Mouse (Mus musculus) kidney, embryonic 16.5 days (tissue): ENCODE measurements around the gene Cryge. TPM values are rescaled to one million over a fixed set of nuclear protein-coding genes. Genes with fewer than 3 reads are reported as not detected.
"Not testable (repeated sequence)": the region's sequence is repeated elsewhere in the genome, so short reads cannot be mapped to it uniquely, and the experiment has no call there.

Experiments
- ATAC-seq: fragments of 200-750 bp; cut with Nextera tagmentation; 2 replicates; pipeline ENCODE4 v1.8.0; 2017; ENCODE audit warnings: moderate TSS enrichment; ENCODE audit not compliant: low FRiP score, low TSS enrichment
- H3K27ac ChIP-seq: fragments of 300-500 bp; sonication (generic); 2 replicates; pipeline ENCODE4 v1.5.1; 2014; ENCODE audit warnings: low read length
- H3K27me3 ChIP-seq: fragments of 300-500 bp; sonication (generic); 2 replicates; pipeline ENCODE4 v1.6.1; 2014; ENCODE audit warnings: low read length, control low read depth, mixed read lengths; ENCODE audit not compliant: insufficient read depth
- H3K36me3 ChIP-seq: fragments of 300-500 bp; sonication (generic); 2 replicates; pipeline ENCODE4 v1.6.1; 2014; ENCODE audit warnings: low read length, control low read depth, mixed read lengths; ENCODE audit not compliant: insufficient read depth
- H3K4me1 ChIP-seq: fragments of 300-500 bp; sonication (generic); 2 replicates; pipeline ENCODE4 v1.6.1; 2014; ENCODE audit warnings: low read length, control low read depth, mixed read lengths; ENCODE audit not compliant: insufficient read depth
- H3K4me2 ChIP-seq: fragments of 300-500 bp; sonication (generic); replicated peaks from 2 replicates; pipeline ENCODE4 v1.6.1; 2014; ENCODE audit warnings: low read depth, low read length
- H3K4me3 ChIP-seq: fragments of 300-500 bp; sonication (generic); 2 replicates; pipeline ENCODE4 v1.5.1; 2014; ENCODE audit warnings: mild to moderate bottlenecking, low read length
- H3K9ac ChIP-seq: fragments of 300-500 bp; sonication (generic); replicated peaks from 2 replicates; pipeline ENCODE4 v1.6.1; 2014; ENCODE audit warnings: low read length
- H3K9me3 ChIP-seq: fragments of 300-500 bp; sonication (generic); 2 replicates; pipeline ENCODE4 v1.6.1; 2016; ENCODE audit warnings: low read length, control low read depth
- WGBS: fragments of 180-500 bp; shearing (Covaris S2); extraction: QIAGEN DNeasy Blood & Tissue Kit; methylation state at CpG from one replicate; pipeline ENCODE4 v1.1.7; 2014; 5-methylcytosine and 5-hydroxymethylcytosine counted together
- polyA plus RNA-seq: library from polyadenylated mRNA; unstranded; fragments of >200 nt; fragmentation: Nextera tagmentation; extraction: Ambion mirVana; gene quantifications from 2 replicates; pipeline ENCODE4 v1.2.1, GENCODE M21; 2015

Cryge gene
- not detected in 2 replicates for polyA plus RNA-seq

DNA sequence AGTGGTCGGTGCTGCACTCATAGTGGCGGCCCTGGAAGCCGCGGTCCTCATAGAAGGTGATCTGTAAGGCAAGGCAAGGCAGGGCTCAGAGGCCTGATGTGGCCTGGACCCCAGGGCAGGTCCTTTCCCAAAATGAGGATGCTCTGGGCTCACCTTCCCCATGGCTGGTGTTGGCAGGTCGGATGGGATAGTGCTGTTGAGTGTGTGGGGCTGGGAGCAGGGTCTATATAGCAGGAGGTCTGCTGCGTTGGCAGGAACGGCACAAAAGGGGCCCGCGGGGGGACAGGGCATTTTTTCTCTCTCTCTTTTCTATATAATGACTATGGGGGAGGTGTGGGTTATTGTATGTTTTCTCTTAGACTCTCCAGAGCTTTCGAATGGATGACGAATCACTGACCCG, at the start of gene Cryge:
Gene Cryge (minus strand): TSS at position 198 of the 400 bp plus-strand sequence.
- not testable (repeated sequence) for H3K9ac ChIP-seq, H3K9me3 ChIP-seq, H3K4me3 ChIP-seq, H3K4me1 ChIP-seq, H3K4me2 ChIP-seq, H3K27me3 ChIP-seq, H3K27ac ChIP-seq, H3K36me3 ChIP-seq
- 40% methylated on average over 8 of the region's 12 CpGs for WGBS
- peak; percentile 27; the same call in 1 of the 2 replicates for ATAC-seq

DNA sequence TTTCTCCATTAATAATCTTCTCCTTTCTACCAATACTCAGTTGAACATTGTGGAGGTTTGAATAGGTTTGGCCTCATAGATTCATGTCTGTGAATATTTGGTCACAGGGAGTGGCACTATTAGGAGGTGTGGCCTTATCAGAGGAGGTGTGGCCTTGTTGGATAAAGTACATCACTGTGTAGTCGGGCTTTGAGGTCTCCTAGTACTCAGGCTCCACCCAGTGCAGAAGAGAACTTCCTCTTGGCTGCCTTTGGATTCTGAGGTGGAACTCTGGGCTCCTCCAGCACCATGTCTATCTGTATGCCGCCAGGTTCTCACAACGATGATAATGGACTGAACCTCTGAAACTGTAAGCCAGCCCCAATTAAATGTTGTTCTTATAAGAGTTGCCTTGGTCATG, 46.0 kb upstream of the Cryge start:
- no peaks in the 10 kb centered on the region for H3K4me1 ChIP-seq
- H3K4me2 ChIP-seq: no peak overlapping the region
- ATAC-seq: no peak
- 88% methylated on average over 3 of the region's 3 CpGs for WGBS
- no peak overlapping the region for H3K27ac ChIP-seq
- no peak overlapping the region for H3K4me3 ChIP-seq
- no peaks in the 10 kb centered on the region for H3K36me3 ChIP-seq
- no peaks in the 10 kb centered on the region for H3K27me3 ChIP-seq
- no peaks in the 10 kb centered on the region for H3K9me3 ChIP-seq
- H3K9ac ChIP-seq: no peak overlapping the region

DNA sequence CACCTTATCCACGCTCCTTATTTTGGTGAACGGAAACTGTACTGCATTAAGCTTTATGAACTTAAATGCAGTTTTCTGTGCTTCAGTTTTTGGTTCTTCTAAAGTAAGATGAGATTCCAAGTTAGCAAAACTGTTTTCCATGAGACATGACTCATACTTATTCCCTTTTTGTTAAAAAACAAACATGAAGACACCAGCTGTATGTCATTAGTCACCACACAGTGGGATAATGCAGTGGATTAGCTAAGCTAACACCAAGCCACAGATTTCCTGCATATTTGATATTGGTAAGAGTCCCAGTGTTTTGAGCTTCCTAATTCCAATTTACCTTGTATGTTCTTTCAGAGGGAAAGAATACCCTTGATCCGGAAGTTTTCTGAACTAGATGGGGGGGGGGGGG, 40.6 kb upstream of the Cryge start:
- Histone ChIP-seq H3K4me2 (no peak overlapping the region), H3K27me3 (no peaks in the 10 kb centered on the region), H3K4me1 (no peaks in the 10 kb centered on the region), H3K9ac (no peak overlapping the region), H3K36me3 (no peaks in the 10 kb centered on the region), H3K27ac (no peak overlapping the region), H3K4me3 (no peak overlapping the region), H3K9me3 (no peaks in the 10 kb centered on the region)
- 88% methylated on average over 3 of the region's 3 CpGs for WGBS
- no peak for ATAC-seq

DNA sequence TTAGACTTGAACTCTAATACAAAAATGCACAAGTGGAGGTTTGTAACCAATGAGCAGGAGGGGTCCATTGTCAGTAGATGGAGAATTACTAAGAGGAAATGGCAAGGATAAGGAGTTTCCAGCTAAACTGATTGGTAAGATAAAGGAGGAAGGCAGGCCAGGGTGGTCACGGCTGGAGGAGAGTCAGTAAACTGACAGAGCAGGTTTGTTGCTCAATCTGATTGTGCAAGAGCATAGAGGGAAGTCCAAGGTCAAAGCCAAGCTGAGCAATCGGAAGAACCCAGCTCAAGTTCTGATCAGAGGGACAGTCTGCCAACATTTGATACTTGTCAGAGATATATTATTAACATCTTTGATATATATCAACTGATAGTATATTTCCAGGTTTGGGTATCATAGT, 39.4 kb upstream of the Cryge start:
- Histone ChIP-seq H3K27ac (no peak overlapping the region), H3K4me2 (no peak overlapping the region), H3K9me3 (no peaks in the 10 kb centered on the region), H3K36me3 (no peaks in the 10 kb centered on the region), H3K4me1 (no peaks in the 10 kb centered on the region), H3K4me3 (no peak overlapping the region), H3K27me3 (no peaks in the 10 kb centered on the region), H3K9ac (no peak overlapping the region)
- WGBS: 71% methylated on average over 2 of the region's 2 CpGs
- ATAC-seq: no peak

DNA sequence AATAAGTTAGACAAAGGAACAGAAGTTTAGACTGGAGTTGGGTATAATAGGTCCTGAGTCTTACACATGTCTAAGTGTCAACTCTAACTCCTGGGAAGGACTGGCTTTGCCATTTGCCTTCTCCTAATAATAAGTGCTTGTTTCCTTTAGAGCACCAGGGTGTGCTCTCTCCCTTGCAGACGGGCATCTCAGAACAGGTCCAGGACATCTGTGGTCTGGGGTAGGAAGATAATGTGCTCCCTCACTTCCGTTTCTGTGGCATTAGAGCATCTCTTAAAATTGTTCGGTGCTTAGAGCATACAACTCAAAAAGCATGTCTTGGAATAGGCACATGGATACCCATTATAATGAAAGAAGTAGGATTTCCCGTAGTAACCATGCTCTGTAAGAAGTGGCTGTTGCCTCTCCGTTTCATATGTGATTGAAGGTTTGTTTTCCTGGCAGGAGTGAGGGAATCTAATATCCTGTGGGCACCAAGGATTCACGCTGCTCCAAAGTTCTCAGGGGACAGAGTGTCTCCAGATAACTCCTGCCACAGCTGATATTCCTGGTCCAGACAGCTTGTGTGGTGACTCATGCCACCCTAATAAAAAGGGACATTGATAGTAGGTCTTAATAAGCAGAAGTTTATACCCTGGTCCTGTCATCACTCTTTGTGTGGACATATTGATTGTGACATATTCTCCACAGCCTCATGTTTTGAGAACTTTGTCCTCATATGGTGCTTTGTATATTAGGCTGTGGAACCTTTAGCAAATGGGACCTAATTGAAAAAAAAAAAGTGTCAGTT, 37.8 kb upstream of the Cryge start:
- Histone ChIP-seq H3K4me2 (no peak overlapping the region), H3K27me3 (no peaks in the 10 kb centered on the region), H3K27ac (no peak overlapping the region), H3K4me3 (no peak overlapping the region), H3K9ac (no peak overlapping the region), H3K36me3 (no peaks in the 10 kb centered on the region), H3K4me1 (no peaks in the 10 kb centered on the region), H3K9me3 (no peaks in the 10 kb centered on the region)
- 65% methylated on average over 6 of the region's 6 CpGs for WGBS
- ATAC-seq: no peak

DNA sequence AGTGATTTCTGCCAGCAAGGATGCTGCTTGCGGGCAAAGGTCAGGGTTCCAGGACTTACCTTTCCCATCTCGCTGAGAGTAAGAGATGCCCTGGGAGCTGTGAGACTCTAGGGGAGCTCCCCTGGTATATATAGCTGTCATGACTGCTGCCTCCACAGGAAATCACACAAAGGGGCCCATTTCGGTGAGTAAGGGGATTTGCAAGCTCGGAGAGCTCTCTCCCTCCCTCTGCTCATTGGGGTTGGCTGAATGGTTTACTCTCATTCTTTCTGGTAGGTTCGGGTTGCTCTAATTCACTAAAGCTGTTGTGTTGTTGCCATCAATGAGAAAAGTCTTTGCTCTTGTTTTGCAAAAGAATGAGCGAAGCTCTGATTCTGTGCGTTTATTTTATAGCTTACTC, 31.2 kb upstream of the Cryge start, which contains the start of gene Crygb:
Gene Crygb (minus strand): TSS at position 101 of the 400 bp plus-strand sequence.
- H3K4me2 ChIP-seq: no peak within 1 kb of the TSS
- H3K4me3 ChIP-seq: no peak within 1 kb of the TSS
- no peaks in the 10 kb centered on the region for H3K27me3 ChIP-seq
- H3K36me3 ChIP-seq: no peaks in the 10 kb centered on the region
- no peaks in the 10 kb centered on the region for H3K4me1 ChIP-seq
- H3K9ac ChIP-seq: no peak within 1 kb of the TSS
- 46% methylated on average over 7 of the region's 7 CpGs for WGBS
- ATAC-seq: no peak
- H3K27ac ChIP-seq: no peak within 1 kb of the TSS
- H3K9me3 ChIP-seq: no peaks in the 10 kb centered on the region

DNA sequence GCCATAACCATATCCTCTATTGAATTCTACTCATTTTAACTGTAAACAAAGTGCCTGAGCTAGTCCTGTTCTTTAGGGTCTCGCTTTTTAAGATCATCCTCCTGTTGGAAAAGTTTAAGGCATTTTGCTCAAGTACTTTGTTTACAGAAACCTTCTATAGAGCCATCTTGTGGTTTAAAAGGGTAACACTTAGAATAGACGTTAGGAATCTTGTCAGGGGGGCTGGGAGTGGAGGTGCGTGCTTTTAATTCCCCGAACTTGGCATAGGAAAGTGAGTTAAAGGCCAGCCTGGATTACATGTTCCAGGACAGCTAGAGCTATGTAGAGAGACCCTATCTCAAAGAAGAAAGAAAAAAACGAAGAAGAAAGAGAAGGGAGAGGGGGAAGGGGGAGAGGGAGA, 24.7 kb upstream of the Cryge start:
- no peaks in the 10 kb centered on the region for H3K9me3 ChIP-seq
- no peaks in the 10 kb centered on the region for H3K27me3 ChIP-seq
- 20% methylated on average over 5 of the region's 5 CpGs for whole genome bisulfite sequencing
- no peaks in the 10 kb centered on the region for H3K4me1 ChIP-seq
- H3K9ac ChIP-seq: no peak overlapping the region
- no peak overlapping the region for H3K4me2 ChIP-seq
- H3K36me3 ChIP-seq: no peaks in the 10 kb centered on the region
- H3K27ac ChIP-seq: no peak overlapping the region
- no peak overlapping the region for H3K4me3 ChIP-seq
- ATAC-seq: no peak

DNA sequence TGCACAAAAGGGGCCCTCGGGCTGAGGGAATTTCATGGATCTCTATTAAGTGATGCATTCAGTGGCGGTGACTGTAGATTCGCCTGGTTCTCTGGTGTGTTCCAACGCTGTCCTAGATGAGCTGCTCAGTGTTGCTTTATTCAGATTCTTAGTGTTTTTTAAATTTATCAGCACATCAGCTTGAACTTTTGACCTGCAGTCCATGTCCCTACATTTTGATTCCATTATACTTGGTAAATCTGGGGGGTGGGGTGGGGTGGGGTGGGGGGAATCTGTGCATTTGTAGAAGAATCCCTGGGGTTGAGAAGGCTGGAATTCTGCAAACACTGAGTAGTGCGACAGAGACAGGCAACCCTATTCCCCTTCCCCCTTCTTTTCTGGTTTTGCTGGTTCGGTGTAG, 22.6 kb upstream of the Cryge start, which contains the start of gene Crygc:
Gene Crygc (minus strand): TSS at position 101 of the 400 bp plus-strand sequence.
- no peaks in the 10 kb centered on the region for H3K9me3 ChIP-seq
- H3K4me3 ChIP-seq: no peak within 1 kb of the TSS
- H3K27ac ChIP-seq: no peak within 1 kb of the TSS
- no peaks in the 10 kb centered on the region for H3K4me1 ChIP-seq
- no peaks in the 10 kb centered on the region for H3K27me3 ChIP-seq
- no peaks in the 10 kb centered on the region for H3K36me3 ChIP-seq
- ATAC-seq: no peak
- H3K4me2 ChIP-seq: no peak within 1 kb of the TSS
- WGBS: 87% methylated on average over 6 of the region's 6 CpGs
- no peak within 1 kb of the TSS for H3K9ac ChIP-seq

DNA sequence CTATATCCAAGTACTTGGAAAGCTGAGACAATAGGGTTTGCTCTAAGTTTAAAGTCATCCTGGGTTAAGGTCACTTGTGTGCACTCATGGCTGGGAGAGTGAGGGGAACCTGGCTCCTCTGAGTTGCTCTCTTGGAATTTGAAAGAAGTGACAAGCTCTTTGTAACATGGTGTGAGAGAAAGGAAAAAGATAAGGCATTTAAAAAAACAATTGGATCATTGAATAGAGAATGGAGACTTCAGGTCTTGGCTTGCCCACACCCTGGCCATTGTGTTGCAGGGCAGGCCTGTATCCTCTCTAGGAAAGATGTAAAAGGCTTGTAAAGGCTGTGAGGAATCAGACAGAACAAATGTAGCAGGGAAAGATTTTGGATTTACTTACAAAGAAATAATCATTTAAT, 16.9 kb upstream of the Cryge start:
- Histone ChIP-seq H3K4me2 (no peak overlapping the region), H3K4me1 (no peaks in the 10 kb centered on the region), H3K27ac (no peak overlapping the region), H3K27me3 (no peaks in the 10 kb centered on the region), H3K9ac (no peak overlapping the region), H3K36me3 (no peaks in the 10 kb centered on the region), H3K9me3 (no peaks in the 10 kb centered on the region), H3K4me3 (no peak overlapping the region)
- ATAC-seq: no peak

DNA sequence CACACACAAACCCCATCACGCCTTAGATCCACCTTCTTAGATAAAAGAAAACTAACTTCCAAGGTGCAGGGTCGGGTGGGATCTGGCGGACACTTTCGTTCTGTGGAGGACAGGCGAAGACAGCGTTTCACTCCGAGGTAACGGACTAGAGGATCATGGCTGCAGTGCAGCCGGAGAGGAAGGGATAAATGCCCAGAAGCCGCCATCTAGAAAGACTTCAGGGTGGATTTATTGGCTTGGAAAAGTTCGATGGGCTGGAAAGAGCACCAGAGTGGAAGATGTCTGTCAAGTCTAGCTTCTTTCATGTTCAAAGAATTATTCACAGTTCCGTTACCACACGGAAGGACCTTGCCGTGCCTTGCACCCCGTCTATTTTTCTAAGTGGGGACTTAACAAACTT, 13.3 kb upstream of the Cryge start:
- 50% methylated on average over 15 of the region's 15 CpGs for WGBS
- no peak for ATAC-seq
- no peaks in the 10 kb centered on the region for H3K4me1 ChIP-seq

More for the DNA sequence above, 13.3 kb upstream of the Cryge start:
- Histone ChIP-seq H3K27me3 (no peaks in the 10 kb centered on the region), H3K9ac (no peak overlapping the region), H3K4me2 (no peak overlapping the region), H3K4me3 (no peak overlapping the region), H3K27ac (no peak overlapping the region), H3K36me3 (no peaks in the 10 kb centered on the region), H3K9me3 (no peaks in the 10 kb centered on the region)
